Mouse (Mus musculus) cerebellum, adult 2 months (tissue): ENCODE measurements around the gene Tbcb. TPM values are rescaled to one million over a fixed set of nuclear protein-coding genes. Genes with fewer than 3 reads are reported as not detected.
"Not testable (repeated sequence)": the region's sequence is repeated elsewhere in the genome, so short reads cannot be mapped to it uniquely, and the experiment has no call there.

Source experiments
- DNase-seq, 2 experiments: peaks; one replicate each; pipeline ENCODE4 v3.0.0; 2021
- H3K27ac ChIP-seq: fragments of 200-500 bp; 2 replicates; pipeline ENCODE4 v1.5.1; 2012; ENCODE audit warnings: low read length, control low read depth, inconsistent platforms; ENCODE audit not compliant: insufficient read depth
- H3K27me3 ChIP-seq: fragments of 200-500 bp; 2 replicates; pipeline ENCODE4 v1.6.1; 2012; ENCODE audit warnings: inconsistent platforms, mild to moderate bottlenecking, low read length, moderate library complexity; ENCODE audit not compliant: control insufficient read depth, insufficient read depth
- H3K4me1 ChIP-seq: fragments of 200-500 bp; 2 replicates; pipeline ENCODE4 v1.6.1; 2011; ENCODE audit warnings: low read length; ENCODE audit not compliant: control insufficient read depth, insufficient read depth
- H3K4me3 ChIP-seq: fragments of 200-500 bp; replicated peaks from 2 replicates; pipeline ENCODE3; 2011; ENCODE audit warnings: mild to moderate bottlenecking, low read depth, low read length, control low read depth; ENCODE audit not compliant: insufficient read depth
- CTCF ChIP-seq: fragments of 200-500 bp; IDR thresholded peaks from 2 replicates; pipeline ENCODE4 v1.5.1; 2011; ENCODE audit warnings: low read depth, mild to moderate bottlenecking, control low read depth, low read length, moderate library complexity, borderline replicate concordance; ENCODE audit not compliant: insufficient read depth
- POLR2A ChIP-seq: fragments of 200-500 bp; IDR thresholded peaks from 2 replicates; pipeline ENCODE4 v1.6.1; 2011; ENCODE audit warnings: low read length, control low read depth, borderline replicate concordance; ENCODE audit not compliant: insufficient read depth
- WGBS: fragments of 180-500 bp; shearing (Covaris S2); methylation state at CpG from one replicate; pipeline ENCODE4 v1.1.7; 2018; 5-methylcytosine and 5-hydroxymethylcytosine counted together
- polyA plus RNA-seq: library from polyadenylated mRNA; depleted of rRNA; stranded (reverse); fragments of >200 nt; gene quantifications from 2 replicates; pipeline ENCODE4 v1.2.3, GENCODE M21; 2012

Gene Tbcb
- polyA plus RNA-seq, 1 experiment, result 147 TPM

- TF ChIP-seq CTCF (no peak), POLR2A (no peak)
- 37% methylated on average over 4 of the region's 4 CpGs for WGBS
Measured at GRCm38 (mm10) chr7:30269641-30270040, 37.6 kb upstream of the Tbcb start.

GRCm38 (mm10) chr7:30266780-30267179, 34.7 kb upstream of the Tbcb start:
- DNase-seq, result no peak
- 75% methylated on average over 3 of the region's 3 CpGs for WGBS
- TF ChIP-seq POLR2A (no peak), CTCF (no peak)

More at GRCm38 (mm10) chr7:30269641-30270040, 37.6 kb upstream of the Tbcb start:
- H3K27me3 ChIP-seq, result no peaks in the 10 kb centered on the region
- DNase-seq, result no peak
- no peak overlapping the region for H3K4me3 ChIP-seq
- H3K4me1 ChIP-seq, result no peaks in the 10 kb centered on the region
- no peak overlapping the region for H3K27ac ChIP-seq

GRCm38 (mm10) chr7:30265935-30266334, 33.9 kb upstream of the Tbcb start:
- Histone ChIP-seq H3K27ac (no peak overlapping the region), H3K4me1 (no peaks in the 10 kb centered on the region), H3K27me3 (no peaks in the 10 kb centered on the region), H3K4me3 (no peak overlapping the region)
- 93% methylated on average over 7 of the region's 7 CpGs for WGBS
- TF ChIP-seq CTCF (no peak), POLR2A (no peak)
- no peak for DNase-seq

More at GRCm38 (mm10) chr7:30266780-30267179, 34.7 kb upstream of the Tbcb start:
- H3K4me3 ChIP-seq, result no peak overlapping the region
- no peak overlapping the region for H3K27ac ChIP-seq
- H3K27me3 ChIP-seq, result no peaks in the 10 kb centered on the region
- H3K4me1 ChIP-seq, result no peaks in the 10 kb centered on the region

GRCm38 (mm10) chr7:30265531-30265930, 33.5 kb upstream of the Tbcb start:
- DNase-seq, result no peak
- no peak overlapping the region for H3K27ac ChIP-seq
- H3K4me3 ChIP-seq, result no peak overlapping the region
- 92% methylated on average over 5 of the region's 5 CpGs for WGBS
- H3K4me1 ChIP-seq, result no peaks in the 10 kb centered on the region
- TF ChIP-seq POLR2A, result no peak
- TF ChIP-seq CTCF, result no peak
- H3K27me3 ChIP-seq, result no peaks in the 10 kb centered on the region

- Histone ChIP-seq H3K4me3 (no peak overlapping the region), H3K4me1 (no peaks in the 10 kb centered on the region), H3K27me3 (no peaks in the 10 kb centered on the region), H3K27ac (no peak overlapping the region)
- DNase-seq, result no peak
- 76% methylated on average over 2 of the region's 2 CpGs for WGBS
- TF ChIP-seq CTCF (no peak), POLR2A (no peak)
Measured at GRCm38 (mm10) chr7:30265041-30265440, 33.0 kb upstream of the Tbcb start.

- Histone ChIP-seq H3K4me1 (no peaks in the 10 kb centered on the region), H3K27me3 (no peaks in the 10 kb centered on the region), H3K4me3 (no peak overlapping the region), H3K27ac (no peak overlapping the region)
- no peak for TF ChIP-seq POLR2A
- no peak for TF ChIP-seq CTCF
- whole genome bisulfite sequencing, result 84% methylated on average over 12 of the region's 12 CpGs
- no peak for DNase-seq
Measured at GRCm38 (mm10) chr7:30251956-30252954, 20.2 kb upstream of the Tbcb start.

GRCm38 (mm10) chr7:30237374-30237773, 5.3 kb upstream of the Tbcb start:
- WGBS, result 65% methylated on average over 3 of the region's 3 CpGs
- not testable (repeated sequence) for H3K4me1 ChIP-seq, H3K27me3 ChIP-seq, H3K4me3 ChIP-seq, H3K27ac ChIP-seq, DNase-seq

GRCm38 (mm10) chr7:30235625-30236024, 3.6 kb upstream of the Tbcb start, which contains the start of gene Ovol3:
Ovol3 (minus strand) TSS chr7:30235725.
- DNase-seq, result no peak
- Histone ChIP-seq H3K27me3 (no peaks in the 10 kb centered on the region), H3K4me3 (no peak within 1 kb of the TSS), H3K4me1 (peaks cover 10% of the 10 kb centered on the region), H3K27ac (no peak within 1 kb of the TSS)
- WGBS, result 92% methylated on average over 4 of the region's 4 CpGs
- TF ChIP-seq POLR2A (no peak), CTCF (no peak)
